Mouse (Mus musculus) thymus, adult 2 months (tissue): ENCODE results near the gene Prkra. TPM values are rescaled to one million over a fixed set of nuclear protein-coding genes. Genes with fewer than 3 reads are reported as not detected.

Source experiments
- DNase-seq: peaks from one replicate; pipeline ENCODE4 v3.0.0; 2021
- H3K27ac ChIP-seq: fragments of 200-500 bp; 2 replicates; pipeline ENCODE4 v1.5.1; 2012; ENCODE audit warnings: low read length, control low read depth; ENCODE audit not compliant: control insufficient read depth, insufficient read depth
- H3K27me3 ChIP-seq: fragments of 200-500 bp; 2 replicates; pipeline ENCODE4 v1.6.1; 2012; ENCODE audit warnings: mild to moderate bottlenecking, low read length, moderate library complexity, mixed read lengths; ENCODE audit not compliant: control insufficient read depth, insufficient read depth
- H3K36me3 ChIP-seq: fragments of 200-500 bp; 2 replicates; pipeline ENCODE4 v1.6.1; 2012; ENCODE audit warnings: mild to moderate bottlenecking, low read length, moderate library complexity; ENCODE audit not compliant: control insufficient read depth, insufficient read depth
- H3K4me1 ChIP-seq: fragments of 200-500 bp; replicated peaks from 2 replicates; pipeline ENCODE4 v1.6.1; 2012; ENCODE audit warnings: low read length; ENCODE audit not compliant: control insufficient read depth, insufficient read depth
- H3K4me3 ChIP-seq: fragments of 200-500 bp; 2 replicates; pipeline ENCODE4 v1.5.1; 2012; ENCODE audit warnings: mild to moderate bottlenecking, low read length, control low read depth, moderate library complexity; ENCODE audit not compliant: control insufficient read depth, insufficient read depth
- CTCF ChIP-seq: fragments of 200-500 bp; IDR thresholded peaks from 2 replicates; pipeline ENCODE4 v1.5.1; 2012; ENCODE audit warnings: mild to moderate bottlenecking, control low read depth, low read length, moderate library complexity, borderline replicate concordance; ENCODE audit not compliant: control insufficient read depth, poor library complexity, insufficient read depth; ENCODE audit errors: extremely low read depth
- POLR2A ChIP-seq: fragments of 200-500 bp; IDR thresholded peaks from 2 replicates; pipeline ENCODE4 v1.6.1; 2012; ENCODE audit warnings: mild to moderate bottlenecking, low read length, control low read depth, moderate library complexity; ENCODE audit not compliant: control insufficient read depth, poor library complexity, insufficient read depth; ENCODE audit errors: extremely low read depth
- WGBS: fragments of 180-500 bp; shearing (Covaris S2); methylation state at CpG from one replicate; pipeline ENCODE4 v1.1.7; 2018; 5-methylcytosine and 5-hydroxymethylcytosine counted together
- polyA plus RNA-seq: library from polyadenylated mRNA; depleted of rRNA; stranded (reverse); fragments of >200 nt; gene quantifications from 2 replicates; pipeline ENCODE4 v1.2.3, GENCODE M21; 2012; rRNA removed

Prkra gene
- polyA plus RNA-seq, 1 experiment = 8.7 TPM

- Histone ChIP-seq H3K27ac (no peak overlapping the region), H3K4me3 (no peak overlapping the region), H3K27me3 (no peaks in the 10 kb centered on the region), H3K4me1 (no peaks in the 10 kb centered on the region), H3K36me3 (no peaks in the 10 kb centered on the region)
- TF ChIP-seq POLR2A = no peak
- no peak for TF ChIP-seq CTCF
- DNase-seq = no peak
- 90% methylated on average over 10 of the region's 10 CpGs for WGBS
Observed at GRCm38 (mm10) chr2:76586906-76587305, 60.9 kb downstream of the Prkra start.

GRCm38 (mm10) chr2:76585090-76585489, 62.7 kb downstream of the Prkra start:
- no peak for DNase-seq
- H3K27ac ChIP-seq = no peak overlapping the region
- TF ChIP-seq POLR2A (no peak), CTCF (no peak)
- no peak overlapping the region for H3K4me3 ChIP-seq
- no peaks in the 10 kb centered on the region for H3K4me1 ChIP-seq
- no peaks in the 10 kb centered on the region for H3K27me3 ChIP-seq
- 93% methylated on average over 13 of the region's 13 CpGs for WGBS
- no peaks in the 10 kb centered on the region for H3K36me3 ChIP-seq

Other genes with a start within 250 kb of the Prkra start
- gene Osbpl6, start 241.5 kb downstream of the Prkra start, polyA plus RNA-seq = 6.1 and 7.1 TPM in 2 replicates
- gene Pjvk, start 461 bp upstream of the Prkra start, polyA plus RNA-seq = not detected in 2 replicates
- gene Fkbp7, start 25.1 kb upstream of the Prkra start, polyA plus RNA-seq = 1.2 and 1.3 TPM in 2 replicates
- gene Plekha3, start 27.3 kb upstream of the Prkra start, polyA plus RNA-seq = 12.9 and 13.7 TPM in 2 replicates